ENCODE assay signal across 14 mouse cellular contexts in genomic region chr7:101833352-101833751, GRCm38 (mm10). TPM values are rescaled to one million over a fixed set of nuclear protein-coding genes. Genes with fewer than 3 reads are reported as not detected.
A peak's percentile ranks its signal among the peaks of the same experiment; 100 is the strongest.
DNase-seq lines count a peak whose midpoint lies in the region; ATAC-seq and TF ChIP-seq lines count a peak whose summit lies in the region.
"Had no signal": no experiment of that assay in that cellular context is flagged by ENCODE, and none has a peak within 500 bp of the region (broad histone marks: within the 10 kb centered on the region; RNA-seq: fewer than 3 reads in every experiment).

No protein-coding gene starts in this region.

- DNase-seq in forebrain, embryonic 11.5 days (ENCODE audit: low spot score): no peak
- DNase-seq in hindbrain, embryonic 11.5 days (ENCODE audit: low spot score): peak; percentile 5
- DNase-seq in hindbrain, embryonic 14.5 days (ENCODE audit: low spot score): no peak
- DNase-seq in midbrain, postnatal 0 days (ENCODE audit: low spot score): no peak
- DNase-seq in midbrain, embryonic 10.5 days (ENCODE audit: low spot score): no peak
- no peak for DNase-seq in kidney, adult 9 months
- DNase-seq in embryo, embryonic 10 days (ENCODE audit: low spot score): no peak
- DNase-seq: cerebellum, adult 11-12 months; kidney, adult 18-20 months; lung, postnatal 10 days; right cerebral cortex, postnatal 25 days had no signal

- H3K9ac ChIP-seq in forebrain, embryonic 15.5 days (replicated peaks): no peak overlapping the region
- H3K9ac ChIP-seq in forebrain, embryonic 11.5 days (ENCODE audit: low read length): no peak overlapping the region
- H3K9ac ChIP-seq in hindbrain, embryonic 11.5 days (ENCODE audit: low read depth, low read length): no peak overlapping the region
- H3K9ac ChIP-seq in hindbrain, embryonic 14.5 days: no peak overlapping the region
- no peak overlapping the region for H3K9ac ChIP-seq in midbrain, postnatal 0 days (replicated peaks; ENCODE audit: low read length, poor library complexity, severe bottlenecking)

- no peaks in the 10 kb centered on the region for H3K27me3 ChIP-seq in forebrain, embryonic 15.5 days
- no peaks in the 10 kb centered on the region for H3K27me3 ChIP-seq in forebrain, embryonic 11.5 days (ENCODE audit: control insufficient read depth, insufficient read depth, low read length)
- H3K27me3 ChIP-seq in hindbrain, embryonic 11.5 days (ENCODE audit: control insufficient read depth, insufficient read depth, low read length): no peaks in the 10 kb centered on the region
- peaks cover 15% of the 10 kb centered on the region; the same call in 1 of the 2 replicates for H3K27me3 ChIP-seq in hindbrain, embryonic 14.5 days (ENCODE audit: control insufficient read depth, insufficient read depth, low read length)
- peaks cover 11% of the 10 kb centered on the region; the same call in 1 of the 2 replicates for H3K27me3 ChIP-seq in midbrain, postnatal 0 days (ENCODE audit: insufficient read depth, low read length)
- H3K27me3 ChIP-seq in midbrain, embryonic 10.5 days (ENCODE audit: low read depth, poor library complexity, severe bottlenecking): no peaks in the 10 kb centered on the region

- H3K27ac ChIP-seq in forebrain, embryonic 15.5 days (replicated peaks): peak overlapping the region; percentile 81
- no peak overlapping the region for H3K27ac ChIP-seq in forebrain, embryonic 11.5 days (ENCODE audit: low read depth, low read length)
- no peak overlapping the region for H3K27ac ChIP-seq in hindbrain, embryonic 11.5 days (ENCODE audit: low read depth, low read length)
- H3K27ac ChIP-seq in hindbrain, embryonic 14.5 days: no peak overlapping the region
- H3K27ac ChIP-seq in midbrain, postnatal 0 days (ENCODE audit: low read depth, low read length): no peak overlapping the region
- H3K27ac ChIP-seq in midbrain, embryonic 10.5 days (replicated peaks): no peak overlapping the region

- H3K4me2 ChIP-seq in forebrain, embryonic 15.5 days (replicated peaks): no peak overlapping the region
- H3K4me2 ChIP-seq in forebrain, embryonic 11.5 days (ENCODE audit: low read depth, low read length, severe bottlenecking): no peak overlapping the region
- H3K4me2 ChIP-seq in hindbrain, embryonic 11.5 days (replicated peaks; ENCODE audit: low read depth, low read length): no peak overlapping the region
- H3K4me2 ChIP-seq in hindbrain, embryonic 14.5 days (replicated peaks): no peak overlapping the region
- no peak overlapping the region for H3K4me2 ChIP-seq in midbrain, postnatal 0 days (ENCODE audit: low read depth, low read length, poor library complexity, severe bottlenecking)
- H3K4me2 ChIP-seq: liver, embryonic 11.5 days had no signal

- 64% methylated on average over 5 of the region's 5 CpGs for WGBS in forebrain, embryonic 15.5 days
- 71% methylated on average over 5 of the region's 5 CpGs for WGBS in forebrain, embryonic 11.5 days
- 75% methylated on average over 5 of the region's 5 CpGs for WGBS in hindbrain, embryonic 11.5 days
- 76% methylated on average over 5 of the region's 5 CpGs for WGBS in hindbrain, embryonic 14.5 days
- WGBS in midbrain, postnatal 0 days: 77% methylated on average over 5 of the region's 5 CpGs
- WGBS in midbrain, embryonic 10.5 days: 75% methylated on average over 5 of the region's 5 CpGs

- H3K9me3 ChIP-seq in forebrain, embryonic 15.5 days: no peaks in the 10 kb centered on the region
- H3K9me3 ChIP-seq in forebrain, embryonic 11.5 days (ENCODE audit: control insufficient read depth, low read length): no peaks in the 10 kb centered on the region
- H3K9me3 ChIP-seq in hindbrain, embryonic 11.5 days (ENCODE audit: control insufficient read depth, low read length): no peaks in the 10 kb centered on the region
- no peaks in the 10 kb centered on the region for H3K9me3 ChIP-seq in hindbrain, embryonic 14.5 days (ENCODE audit: control insufficient read depth, low read length)
- H3K9me3 ChIP-seq in midbrain, postnatal 0 days (ENCODE audit: low read length): no peaks in the 10 kb centered on the region
- H3K9me3 ChIP-seq in midbrain, embryonic 10.5 days (replicated peaks): 0 out of 2 replicates have a peak, but pooled peaks cover 6% of the 10 kb centered on the region

- ATAC-seq in forebrain, embryonic 15.5 days (replicated peaks): no peak
- no peak for ATAC-seq in forebrain, embryonic 11.5 days (replicated peaks; ENCODE audit: low FRiP score)
- ATAC-seq in hindbrain, embryonic 11.5 days (ENCODE audit: low FRiP score): no peak
- no peak for ATAC-seq in hindbrain, embryonic 14.5 days (ENCODE audit: low FRiP score)
- ATAC-seq in midbrain, postnatal 0 days (ENCODE audit: low FRiP score): no peak

- peaks cover 17% of the 10 kb centered on the region for H3K36me3 ChIP-seq in forebrain, embryonic 15.5 days
- H3K36me3 ChIP-seq in forebrain, embryonic 11.5 days (ENCODE audit: control insufficient read depth, insufficient read depth, low read length): peaks cover 22% of the 10 kb centered on the region; the same call in 1 of the 2 replicates
- peaks cover 12% of the 10 kb centered on the region for H3K36me3 ChIP-seq in hindbrain, embryonic 11.5 days (ENCODE audit: control insufficient read depth, insufficient read depth, low read length)
- H3K36me3 ChIP-seq in hindbrain, embryonic 14.5 days (replicated peaks; ENCODE audit: control insufficient read depth, insufficient read depth): peaks cover 27% of the 10 kb centered on the region
- peaks cover 6% of the 10 kb centered on the region; the same call in 1 of the 2 replicates for H3K36me3 ChIP-seq in midbrain, postnatal 0 days (ENCODE audit: insufficient read depth, low read length)
- peaks cover 65% of the 10 kb centered on the region for H3K36me3 ChIP-seq in midbrain, embryonic 10.5 days

- H3K4me3 ChIP-seq in forebrain, embryonic 15.5 days: no peak overlapping the region
- no peak overlapping the region for H3K4me3 ChIP-seq in forebrain, embryonic 11.5 days (ENCODE audit: low read depth, low read length)
- H3K4me3 ChIP-seq in hindbrain, embryonic 11.5 days (ENCODE audit: low read depth, low read length): no peak overlapping the region
- no peak overlapping the region for H3K4me3 ChIP-seq in hindbrain, embryonic 14.5 days (replicated peaks; ENCODE audit: low read length)
- H3K4me3 ChIP-seq in midbrain, postnatal 0 days (ENCODE audit: low read depth, low read length): no peak overlapping the region
- H3K4me3 ChIP-seq in midbrain, embryonic 10.5 days: no peak overlapping the region

- peak; percentile 24; the same call in 1 of the 2 replicates for TF ChIP-seq CTCF in midbrain, postnatal 0 days (IDR thresholded peaks at IDR 0.05)

- peaks cover 51% of the 10 kb centered on the region for H3K4me1 ChIP-seq in forebrain, embryonic 15.5 days
- peaks cover 20% of the 10 kb centered on the region for H3K4me1 ChIP-seq in forebrain, embryonic 11.5 days (replicated peaks; ENCODE audit: control insufficient read depth, insufficient read depth, low read length)
- peaks cover 4% of the 10 kb centered on the region; the same call in 1 of the 2 replicates for H3K4me1 ChIP-seq in hindbrain, embryonic 11.5 days (replicated peaks; ENCODE audit: control insufficient read depth, insufficient read depth, low read length)
- peaks cover 26% of the 10 kb centered on the region for H3K4me1 ChIP-seq in hindbrain, embryonic 14.5 days (replicated peaks; ENCODE audit: control insufficient read depth, insufficient read depth, low read length)
- H3K4me1 ChIP-seq in midbrain, postnatal 0 days (ENCODE audit: insufficient read depth, low read length): peaks cover 7% of the 10 kb centered on the region; the same call in 1 of the 2 replicates
- H3K4me1 ChIP-seq in midbrain, embryonic 10.5 days: peaks cover 41% of the 10 kb centered on the region

RNA-seq across cellular contexts. Expression of gene Inppl1, which starts 4.7 kb away (rescaled TPM):
- 18.0 and 22.3 TPM in 2 replicates for polyA plus RNA-seq in forebrain, embryonic 15.5 days (2015; fragmentation: Nextera tagmentation; extraction: Ambion mirVana)
- 46.0 and 46.3 TPM in 2 replicates for polyA plus RNA-seq in forebrain, embryonic 11.5 days (2014; fragmentation: Nextera tagmentation; extraction: Ambion mirVana)
- polyA plus RNA-seq in hindbrain, embryonic 11.5 days (2014; fragmentation: Nextera tagmentation; extraction: Ambion mirVana): 22.5 and 25.2 TPM in 2 replicates
- polyA plus RNA-seq in hindbrain, embryonic 14.5 days (2014; fragmentation: Nextera tagmentation; extraction: Ambion mirVana): 7.8 and 10.5 TPM in 2 replicates
- 16.8 and 21.2 TPM in 2 replicates for total RNA-seq in midbrain, postnatal 0 days (2014; rRNA removed)
- polyA plus RNA-seq in midbrain, postnatal 0 days (2015; fragmentation: Nextera tagmentation; extraction: Ambion mirVana): 5.7 and 8.0 TPM in 2 replicates
- 36.2 and 38.1 TPM in 2 replicates for polyA plus RNA-seq in midbrain, embryonic 10.5 days (2016; fragmentation: Nextera tagmentation; extraction: Ambion mirVana)

RNA-seq across cellular contexts. Expression of gene Phox2a, which starts 15.2 kb away (rescaled TPM):
- not detected in 2 replicates for polyA plus RNA-seq in forebrain, embryonic 15.5 days (2015; fragmentation: Nextera tagmentation; extraction: Ambion mirVana)
- 0.12 and 0.44 TPM in 2 replicates for polyA plus RNA-seq in forebrain, embryonic 11.5 days (2014; fragmentation: Nextera tagmentation; extraction: Ambion mirVana)
- polyA plus RNA-seq in hindbrain, embryonic 11.5 days (2014; fragmentation: Nextera tagmentation; extraction: Ambion mirVana): 5.2 and 6.3 TPM in 2 replicates
- polyA plus RNA-seq in hindbrain, embryonic 14.5 days (2014; fragmentation: Nextera tagmentation; extraction: Ambion mirVana): 3.5 TPM in 2 replicates
- total RNA-seq in midbrain, postnatal 0 days (2014; rRNA removed): 0.82 TPM in 1 of 2 replicates, not detected in the other
- 0.12 TPM in 1 of 2 replicates, not detected in the other for polyA plus RNA-seq in midbrain, postnatal 0 days (2015; fragmentation: Nextera tagmentation; extraction: Ambion mirVana)
- polyA plus RNA-seq in midbrain, embryonic 10.5 days (2016; fragmentation: Nextera tagmentation; extraction: Ambion mirVana): 0.83 and 2.0 TPM in 2 replicates
- total RNA-seq: gastrocnemius, adult 8-10 months had no signal

RNA-seq across cellular contexts. Expression of gene Folr2, which starts 23.6 kb away (rescaled TPM):
- polyA plus RNA-seq in forebrain, embryonic 15.5 days (2015; fragmentation: Nextera tagmentation; extraction: Ambion mirVana): 1.2 and 1.6 TPM in 2 replicates
- 0.94 and 1.1 TPM in 2 replicates for polyA plus RNA-seq in forebrain, embryonic 11.5 days (2014; fragmentation: Nextera tagmentation; extraction: Ambion mirVana)
- 0.73 and 2.1 TPM in 2 replicates for polyA plus RNA-seq in hindbrain, embryonic 11.5 days (2014; fragmentation: Nextera tagmentation; extraction: Ambion mirVana)
- 1.2 and 3.3 TPM in 2 replicates for polyA plus RNA-seq in hindbrain, embryonic 14.5 days (2014; fragmentation: Nextera tagmentation; extraction: Ambion mirVana)
- total RNA-seq in midbrain, postnatal 0 days (2014; rRNA removed): 2.6 and 3.4 TPM in 2 replicates
- 2.3 and 3.5 TPM in 2 replicates for polyA plus RNA-seq in midbrain, postnatal 0 days (2015; fragmentation: Nextera tagmentation; extraction: Ambion mirVana)
- polyA plus RNA-seq in midbrain, embryonic 10.5 days (2016; fragmentation: Nextera tagmentation; extraction: Ambion mirVana): 0.70 and 1.1 TPM in 2 replicates

RNA-seq across cellular contexts. Expression of gene Anapc15, which starts 30.2 kb away (rescaled TPM):
- 71.1 and 74.3 TPM in 2 replicates for polyA plus RNA-seq in forebrain, embryonic 15.5 days (2015; fragmentation: Nextera tagmentation; extraction: Ambion mirVana)
- polyA plus RNA-seq in forebrain, embryonic 11.5 days (2014; fragmentation: Nextera tagmentation; extraction: Ambion mirVana): 102 and 103 TPM in 2 replicates
- 90.2 and 91.3 TPM in 2 replicates for polyA plus RNA-seq in hindbrain, embryonic 11.5 days (2014; fragmentation: Nextera tagmentation; extraction: Ambion mirVana)
- 63.0 and 65.5 TPM in 2 replicates for polyA plus RNA-seq in hindbrain, embryonic 14.5 days (2014; fragmentation: Nextera tagmentation; extraction: Ambion mirVana)
- total RNA-seq in midbrain, postnatal 0 days (2014; rRNA removed): 49.9 and 56.9 TPM in 2 replicates
- 62.7 and 68.3 TPM in 2 replicates for polyA plus RNA-seq in midbrain, postnatal 0 days (2015; fragmentation: Nextera tagmentation; extraction: Ambion mirVana)
- polyA plus RNA-seq in midbrain, embryonic 10.5 days (2016; fragmentation: Nextera tagmentation; extraction: Ambion mirVana): 110 and 123 TPM in 2 replicates

RNA-seq across cellular contexts. Expression of gene Folr1, which starts 37.2 kb away (rescaled TPM):
- polyA plus RNA-seq in forebrain, embryonic 15.5 days (2015; fragmentation: Nextera tagmentation; extraction: Ambion mirVana): 18.9 and 30.4 TPM in 2 replicates
- 10.5 and 11.4 TPM in 2 replicates for polyA plus RNA-seq in forebrain, embryonic 11.5 days (2014; fragmentation: Nextera tagmentation; extraction: Ambion mirVana)
- 11.5 and 12.1 TPM in 2 replicates for polyA plus RNA-seq in hindbrain, embryonic 11.5 days (2014; fragmentation: Nextera tagmentation; extraction: Ambion mirVana)
- 43.0 and 69.7 TPM in 2 replicates for polyA plus RNA-seq in hindbrain, embryonic 14.5 days (2014; fragmentation: Nextera tagmentation; extraction: Ambion mirVana)
- 4.9 and 11.5 TPM in 2 replicates for total RNA-seq in midbrain, postnatal 0 days (2014; rRNA removed)
- 3.9 and 4.3 TPM in 2 replicates for polyA plus RNA-seq in midbrain, postnatal 0 days (2015; fragmentation: Nextera tagmentation; extraction: Ambion mirVana)
- 17.9 and 19.5 TPM in 2 replicates for polyA plus RNA-seq in midbrain, embryonic 10.5 days (2016; fragmentation: Nextera tagmentation; extraction: Ambion mirVana)
